Mouse (Mus musculus) left cerebral cortex, postnatal 36 days (tissue): Measurements from ENCODE around the gene Pygb. TPM values are rescaled to one million over a fixed set of nuclear protein-coding genes. Genes with fewer than 3 reads are reported as not detected.
A peak's percentile ranks its signal among the peaks of the same experiment; 100 is the strongest.

Experiments
- DNase-seq, 2 experiments: peaks; one replicate each; pipeline ENCODE4 v3.0.0; 2021 to 2022; ENCODE audit warnings: low spot score in 2 of 2, mixed read lengths in 1 of 2
- intact Hi-C: fragments of 180-260 bp; cut with DNase I; formaldehyde crosslinking; loops from one replicate; pipeline ENCODE4 v1.15.1; 2025
- total RNA-seq, 2 experiments: library from RNA; stranded (reverse); gene quantifications; 2 replicates each; pipeline ENCODE4 v1.2.3; 2021

Pygb gene
- total RNA-seq = 100 to 1,000 TPM; 116 to 126 TPM

GRCm38 (mm10) chr2:150786251-150787180, at the start of gene Pygb:
Pygb (plus strand) TSS chr2:150786735.
- DNase-seq = peak; percentile 87 to 88
- intact Hi-C loops = no loop called here

- DNase-seq = no peak
- intact Hi-C loops = no loop called here
These were observed 48.7 kb upstream of the Pygb start for GRCm38 (mm10) chr2:150737881-150738280.

- intact Hi-C loops = no loop called here
- DNase-seq = no peak
These were observed 46.2 kb upstream of the Pygb start for GRCm38 (mm10) chr2:150740145-150740841.

DNA sequence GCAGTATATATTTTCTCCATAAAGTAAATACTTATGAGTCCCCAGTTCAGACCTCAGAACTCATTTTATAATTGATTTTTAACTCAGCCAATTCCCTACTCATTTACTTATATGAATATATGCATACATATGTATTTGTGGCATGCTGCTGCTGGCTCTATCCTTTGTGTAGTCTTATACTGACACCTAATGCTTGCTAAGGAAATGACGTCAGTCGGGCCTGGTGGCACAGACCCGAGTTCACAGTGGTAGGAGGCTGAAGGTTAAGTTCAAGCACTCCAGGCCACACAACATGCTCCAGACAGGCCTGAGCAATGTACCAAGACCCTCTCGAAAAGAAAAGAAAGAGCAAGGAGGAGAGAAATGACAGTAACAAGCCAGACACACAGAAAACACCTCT, 45.1 kb upstream of the Pygb start:
- DNase-seq = no peak
- intact Hi-C loops = no loop called here

GRCm38 (mm10) chr2:150745016-150745415, 41.5 kb upstream of the Pygb start:
- intact Hi-C loops = loop anchor here (5.0 kb wide), 1 partner anchor 188 kb away; no protein-coding TSS in a partner anchor
- DNase-seq = no peak

GRCm38 (mm10) chr2:150748854-150749253, 37.7 kb upstream of the Pygb start, which contains the start of gene Entpd6:
Entpd6 (plus strand) TSS chr2:150749042.
- intact Hi-C loops = loop anchor here (2.0 to 5.0 kb wide), 3 partner anchors 70 to 192 kb away; partner anchors contain the start of gene Apmap
- DNase-seq = peak; percentile 97 to 98

GRCm38 (mm10) chr2:150749283-150749682, 37.3 kb upstream of the Pygb start:
- intact Hi-C loops = loop anchor here (2.0 to 5.0 kb wide), 3 partner anchors 70 to 192 kb away; partner anchors contain the start of gene Apmap
- no peak for DNase-seq

DNA sequence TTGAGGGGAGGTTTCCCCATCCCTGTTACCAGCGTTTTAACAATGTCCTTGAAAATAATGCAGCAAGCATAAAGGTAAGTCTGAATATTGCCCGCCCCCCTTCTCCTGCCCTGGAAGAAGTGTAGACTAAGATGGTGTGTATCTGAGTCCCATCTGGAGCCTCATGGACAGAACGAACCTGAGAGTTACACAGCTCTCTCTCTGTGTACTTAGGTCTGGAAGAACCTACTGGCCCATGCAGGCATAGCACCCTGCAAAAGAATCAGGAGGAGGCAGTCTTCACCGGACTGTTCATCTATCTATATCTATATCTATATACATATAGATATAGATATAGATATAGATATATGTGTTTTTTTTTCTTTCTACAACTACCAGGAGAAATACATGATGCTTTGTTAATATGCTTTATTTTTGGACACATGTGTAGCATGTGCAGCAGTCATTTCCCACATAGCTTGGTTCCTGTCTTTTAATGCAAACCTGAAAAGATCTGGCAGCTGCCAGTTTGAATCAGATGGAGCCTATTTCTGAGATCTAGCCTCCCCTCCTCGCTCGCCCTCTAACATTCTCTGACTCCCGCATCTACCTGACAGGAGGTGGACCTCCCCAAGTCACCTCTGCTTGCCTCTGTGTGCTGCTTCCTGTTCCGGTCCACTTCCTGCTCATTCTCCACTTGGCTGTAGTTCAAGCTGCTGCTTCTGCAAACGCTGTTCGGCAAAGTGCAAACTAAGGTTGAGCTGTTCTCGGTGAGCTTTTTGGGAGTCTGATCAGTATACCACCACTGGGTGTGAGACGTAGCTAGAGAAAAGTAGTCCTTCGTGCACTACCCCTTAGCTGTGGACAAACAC, 36.2 kb upstream of the Pygb start:
- DNase-seq = no peak
- intact Hi-C loops = no loop called here

GRCm38 (mm10) chr2:150755016-150755415, 31.5 kb upstream of the Pygb start:
- DNase-seq = no peak
- intact Hi-C loops = no loop called here

DNA sequence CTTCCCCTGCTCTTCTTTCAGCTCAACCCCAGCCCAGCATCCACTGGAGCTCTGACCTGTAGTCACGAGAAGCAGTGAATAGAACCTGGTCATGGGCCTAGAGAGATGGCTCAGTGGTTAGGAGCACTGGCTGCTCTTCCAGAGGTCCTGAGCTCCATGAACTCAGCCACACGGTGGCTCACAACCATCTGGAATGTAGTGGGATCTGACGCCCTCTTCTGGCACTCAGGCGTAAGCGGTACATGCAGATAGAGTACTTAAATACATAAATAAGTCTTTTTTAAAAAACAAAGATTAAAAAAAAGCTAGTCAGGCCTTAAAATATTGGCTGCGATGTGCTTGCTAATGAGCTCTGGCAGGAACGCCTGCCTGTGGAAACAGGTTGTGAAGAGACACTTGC, 25.1 kb upstream of the Pygb start:
- DNase-seq = no peak
- intact Hi-C loops = no loop called here

GRCm38 (mm10) chr2:150765619-150766018, 20.9 kb upstream of the Pygb start:
- no peak for DNase-seq
- intact Hi-C loops = no loop called here

DNA sequence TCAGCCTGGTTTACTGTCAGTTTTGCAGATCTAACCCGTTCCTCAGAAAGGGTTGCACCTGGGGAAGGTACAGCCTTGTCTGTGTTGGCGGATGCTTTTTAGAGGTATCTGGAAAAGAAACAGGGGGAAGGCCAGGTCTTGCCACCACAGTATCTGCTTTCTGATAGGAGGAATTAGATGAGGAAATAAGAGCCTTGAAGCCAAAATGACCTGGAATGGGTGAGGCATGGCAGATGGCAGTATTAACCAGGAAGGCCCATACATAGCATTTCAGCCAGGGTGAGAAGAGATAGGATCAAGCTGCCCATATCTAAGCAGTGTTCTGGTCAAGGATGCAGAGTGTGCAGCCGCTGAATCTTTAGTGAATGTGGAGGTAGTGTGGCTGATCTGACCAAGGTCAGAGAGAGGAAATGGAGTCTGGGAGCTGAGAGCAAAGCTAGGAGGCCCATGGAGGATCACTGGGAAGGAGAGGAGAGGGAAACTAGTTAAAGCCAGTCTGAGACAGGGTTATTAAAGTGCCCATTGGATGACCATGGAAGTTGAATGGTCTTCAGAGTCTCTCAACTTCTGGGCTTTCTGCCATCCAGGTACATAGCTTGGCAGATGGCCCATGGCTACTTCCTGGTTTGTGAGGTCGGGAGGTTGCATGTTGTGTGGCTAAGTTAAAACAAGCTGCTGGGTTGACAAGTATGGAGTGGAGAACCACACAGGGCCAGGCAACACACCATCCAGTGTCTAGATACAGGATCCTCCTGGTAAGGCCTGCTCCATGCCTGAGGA, 20.3 kb upstream of the Pygb start:
- intact Hi-C loops = no loop called here
- DNase-seq = no peak

GRCm38 (mm10) chr2:150768678-150769077, 17.9 kb upstream of the Pygb start:
- intact Hi-C loops = no loop called here
- no peak for DNase-seq

DNA sequence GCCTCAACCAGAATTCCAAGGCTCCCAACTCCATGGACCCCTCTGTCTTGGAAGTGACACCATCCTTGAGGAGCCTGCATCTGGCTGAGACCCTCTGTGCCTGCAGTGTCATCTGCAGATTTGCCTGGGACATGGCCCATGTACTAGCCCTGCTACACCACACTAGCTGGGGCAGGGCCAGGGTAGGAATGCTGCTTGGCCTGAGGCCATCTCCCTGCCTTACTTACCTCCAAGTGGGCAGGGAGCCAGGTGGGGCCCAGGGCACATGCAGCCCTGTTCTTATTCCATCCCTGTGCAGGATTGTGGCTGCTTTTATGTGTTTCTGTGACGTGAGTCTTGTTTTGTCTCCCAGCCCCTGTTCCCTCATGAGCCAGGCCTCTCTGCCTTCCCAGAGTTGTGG, 15.8 kb upstream of the Pygb start:
- DNase-seq = no peak
- intact Hi-C loops = no loop called here

DNA sequence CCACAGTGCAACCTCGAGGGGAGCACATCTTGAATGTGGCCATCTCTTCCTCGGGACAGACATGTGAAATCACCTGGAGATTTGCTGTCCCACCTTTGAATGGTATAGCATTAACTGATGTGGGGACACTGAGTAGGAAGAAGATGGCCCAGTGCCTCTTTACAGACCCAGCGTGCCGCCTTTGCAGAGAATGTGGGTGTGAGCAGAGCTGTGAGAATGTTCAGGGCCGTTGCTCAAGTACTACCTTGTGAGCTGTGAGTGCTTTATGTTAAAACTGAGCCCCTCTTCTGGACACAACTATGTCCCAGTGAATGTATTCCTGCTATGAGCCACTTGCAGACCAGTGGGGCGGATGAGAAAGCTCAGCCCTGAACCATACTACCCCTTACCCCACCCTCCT, 15.4 kb upstream of the Pygb start:
- no peak for DNase-seq
- intact Hi-C loops = no loop called here

DNA sequence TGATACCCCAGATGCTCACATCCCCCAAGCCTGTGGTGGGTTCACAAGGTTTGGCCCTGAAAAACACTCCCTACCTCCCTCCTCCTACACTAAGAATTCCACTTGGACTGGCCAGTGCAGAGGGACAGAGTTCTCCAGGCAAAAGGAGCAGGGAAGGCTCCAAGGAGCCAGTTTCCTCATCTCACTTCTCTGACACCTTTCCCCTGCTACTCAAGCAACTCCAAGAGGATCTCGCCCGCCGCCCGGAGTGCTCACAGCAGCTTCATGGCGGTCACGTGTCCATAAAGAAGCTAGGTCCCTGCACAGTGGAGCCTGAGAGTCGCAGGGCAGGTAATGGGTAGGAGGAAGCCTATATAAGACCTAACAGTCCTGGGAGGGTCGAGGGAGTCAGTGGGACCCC, 14.5 kb upstream of the Pygb start:
- no peak for DNase-seq
- intact Hi-C loops = no loop called here

DNA sequence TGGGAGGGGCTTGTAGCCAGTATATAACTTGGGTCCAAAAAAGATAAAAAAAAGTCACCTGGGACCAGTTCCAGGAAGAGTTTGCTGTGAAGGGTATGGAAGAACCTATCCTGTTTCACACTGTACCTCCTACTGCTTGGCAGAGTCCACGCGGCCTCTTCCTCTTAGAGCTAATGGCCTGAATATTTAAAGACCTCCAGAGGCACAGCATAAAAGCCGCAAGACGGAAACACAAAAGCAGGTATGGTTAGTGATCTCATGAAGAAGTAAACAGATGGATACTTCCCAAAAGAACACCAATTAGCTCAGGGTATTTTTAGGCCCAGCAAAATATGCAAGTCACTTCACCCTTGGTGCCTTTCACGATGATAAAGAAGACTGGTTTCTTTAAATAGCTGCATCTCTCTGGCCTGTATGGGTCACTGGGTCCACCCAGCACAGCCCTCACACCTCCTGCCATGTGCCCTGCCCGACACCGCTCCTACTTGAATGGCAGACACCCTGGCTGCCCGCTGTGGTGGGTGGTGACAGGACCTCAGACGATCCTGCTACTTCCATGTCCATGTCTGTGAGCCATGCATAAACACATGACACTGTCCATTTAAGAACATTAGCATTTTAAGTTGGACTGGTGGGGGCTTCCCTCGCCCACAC, 13.9 kb upstream of the Pygb start:
- DNase-seq = no peak
- intact Hi-C loops = no loop called here

- DNase-seq = no peak
These were observed 3.7 kb upstream of the Pygb start for GRCm38 (mm10) chr2:150782801-150783200.

More at GRCm38 (mm10) chr2:150782801-150783200, 3.7 kb upstream of the Pygb start:
- intact Hi-C loops = no loop called here
